Mouse (Mus musculus) liver, adult 2 months (tissue): ENCODE data around the gene Kcnj11. TPM values are rescaled to one million over a fixed set of nuclear protein-coding genes. Genes with fewer than 3 reads are reported as not detected.

Experiments used
- DNase-seq: peaks from one replicate; pipeline ENCODE4 v3.0.0-alpha.2; 2011; ENCODE audit warnings: low read depth, low spot score; ENCODE audit errors: extremely low read depth
- H3K27ac ChIP-seq: fragments of 200-500 bp; replicated peaks from 2 replicates; pipeline ENCODE4 v1.5.1; 2012; ENCODE audit warnings: low read depth, mild to moderate bottlenecking, control low read depth, inconsistent platforms, low read length; ENCODE audit not compliant: insufficient read depth
- H3K27me3 ChIP-seq: fragments of 200-500 bp; 2 replicates; pipeline ENCODE4 v1.6.1; 2012; ENCODE audit warnings: mild to moderate bottlenecking, moderate library complexity, low read length, inconsistent platforms; ENCODE audit not compliant: control insufficient read depth, insufficient read depth
- H3K36me3 ChIP-seq: fragments of 200-500 bp; 2 replicates; pipeline ENCODE4 v1.6.1; 2012; ENCODE audit warnings: low read length, inconsistent platforms; ENCODE audit not compliant: control insufficient read depth, insufficient read depth
- H3K4me1 ChIP-seq: fragments of 200-500 bp; 2 replicates; pipeline ENCODE4 v1.6.1; 2011; ENCODE audit warnings: low read length; ENCODE audit not compliant: control insufficient read depth, insufficient read depth
- H3K4me3 ChIP-seq: fragments of 200-500 bp; 2 replicates; pipeline ENCODE4 v1.5.1; 2011; ENCODE audit warnings: low read depth, mild to moderate bottlenecking, control low read depth, low read length, moderate library complexity; ENCODE audit not compliant: insufficient read depth
- H3K79me2 ChIP-seq: fragments of 200-500 bp; 2 replicates; pipeline ENCODE4 v1.6.1; 2012; ENCODE audit warnings: inconsistent platforms, mild to moderate bottlenecking, low read length, moderate library complexity; ENCODE audit not compliant: control insufficient read depth, insufficient read depth
- H3K9ac ChIP-seq: fragments of 200-500 bp; 2 replicates; pipeline ENCODE4 v1.6.1; 2012; ENCODE audit warnings: low read depth, mild to moderate bottlenecking, control low read depth, inconsistent platforms, low read length
- CTCF ChIP-seq: fragments of 200-500 bp; IDR thresholded peaks from 2 replicates; pipeline ENCODE4 v1.5.1; 2011; ENCODE audit warnings: low read depth, low read length, control low read depth
- POLR2A ChIP-seq: fragments of 200-500 bp; IDR thresholded peaks from 2 replicates; pipeline ENCODE4 v1.6.1; 2011; ENCODE audit warnings: low read length, control low read depth; ENCODE audit not compliant: insufficient read depth; ENCODE audit errors: extremely low read depth
- WGBS: fragments of 180-500 bp; shearing (Covaris S2); methylation state at CpG from one replicate; pipeline ENCODE4 v1.1.7; 2018; 5-methylcytosine and 5-hydroxymethylcytosine counted together
- polyA plus RNA-seq: library from polyadenylated mRNA; depleted of rRNA; stranded (reverse); fragments of >200 nt; gene quantifications from 2 replicates; pipeline ENCODE4 v1.2.3, GENCODE M21; 2012
- total RNA-seq: library from RNA; depleted of rRNA; stranded (reverse); fragments of >200 nt; gene quantifications from 2 replicates; pipeline ENCODE4 v1.2.3, GENCODE M21; 2014

The Kcnj11 gene
- total and polyA plus RNA-seq, 2 experiments, result not detected

DNA sequence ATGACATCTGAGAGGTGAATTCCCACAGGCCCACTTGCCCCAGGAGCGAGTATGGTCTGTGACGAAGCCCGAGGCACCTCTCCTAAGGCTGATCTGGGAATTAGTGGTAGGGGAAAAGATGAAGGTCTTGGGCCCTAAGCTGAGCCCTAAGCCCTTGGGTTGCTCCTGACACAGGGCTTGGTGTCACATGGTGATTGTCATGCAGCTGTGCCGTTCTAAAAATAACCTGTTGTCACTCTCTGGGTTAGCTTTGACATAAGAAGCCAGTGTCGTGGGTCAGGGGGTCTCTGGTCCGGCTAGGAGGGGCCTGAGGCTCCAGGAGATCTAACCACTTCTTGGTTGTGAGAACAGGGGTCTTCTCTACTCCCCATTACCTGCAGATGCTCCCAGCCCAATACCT, 11.4 kb upstream of the Kcnj11 start:
- Histone ChIP-seq H3K36me3 (no peaks in the 10 kb centered on the region), H3K27ac (no peak overlapping the region), H3K9ac (no peak overlapping the region), H3K27me3 (no peaks in the 10 kb centered on the region), H3K4me1 (no peaks in the 10 kb centered on the region), H3K79me2 (no peaks in the 10 kb centered on the region), H3K4me3 (no peak overlapping the region)
- DNase-seq, result no peak
- TF ChIP-seq CTCF (no peak), POLR2A (no peak)
- WGBS, result 71% methylated on average over 6 of the region's 6 CpGs

DNA sequence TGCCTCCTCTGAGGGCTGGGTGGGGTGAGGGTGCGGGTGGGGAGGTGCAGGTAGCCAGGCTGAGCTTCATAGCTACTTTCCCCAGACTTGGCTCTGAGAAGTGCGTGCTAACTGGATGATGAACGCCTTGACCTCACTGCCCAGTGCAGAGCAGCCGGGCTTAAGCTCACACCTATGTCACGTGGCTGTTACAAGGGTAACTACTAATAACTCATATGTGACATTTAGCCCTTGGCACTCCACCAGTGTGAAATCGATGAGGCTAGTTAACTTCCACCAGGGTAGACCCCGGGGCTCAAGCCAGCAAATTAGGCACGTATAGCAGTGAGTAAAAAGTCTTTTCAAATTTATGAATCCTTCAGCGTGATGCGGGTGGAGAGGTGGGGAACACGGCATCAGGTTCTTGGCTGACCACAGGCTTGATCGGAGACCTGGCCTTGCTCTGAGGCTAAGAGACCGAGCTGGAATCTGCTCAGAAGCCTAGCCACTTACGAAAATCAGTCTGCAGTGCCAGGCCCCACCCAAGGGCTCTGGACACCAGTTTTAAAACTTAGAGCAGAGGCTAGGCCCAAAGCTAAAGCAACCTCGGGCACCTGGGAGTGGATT, 10.8 kb upstream of the Kcnj11 start:
- Histone ChIP-seq H3K27me3 (no peaks in the 10 kb centered on the region), H3K27ac (no peak overlapping the region), H3K9ac (no peak overlapping the region), H3K79me2 (no peaks in the 10 kb centered on the region), H3K36me3 (no peaks in the 10 kb centered on the region), H3K4me1 (no peaks in the 10 kb centered on the region), H3K4me3 (no peak overlapping the region)
- 86% methylated on average over 15 of the region's 15 CpGs for WGBS
- no peak for DNase-seq
- TF ChIP-seq CTCF (no peak), POLR2A (no peak)

DNA sequence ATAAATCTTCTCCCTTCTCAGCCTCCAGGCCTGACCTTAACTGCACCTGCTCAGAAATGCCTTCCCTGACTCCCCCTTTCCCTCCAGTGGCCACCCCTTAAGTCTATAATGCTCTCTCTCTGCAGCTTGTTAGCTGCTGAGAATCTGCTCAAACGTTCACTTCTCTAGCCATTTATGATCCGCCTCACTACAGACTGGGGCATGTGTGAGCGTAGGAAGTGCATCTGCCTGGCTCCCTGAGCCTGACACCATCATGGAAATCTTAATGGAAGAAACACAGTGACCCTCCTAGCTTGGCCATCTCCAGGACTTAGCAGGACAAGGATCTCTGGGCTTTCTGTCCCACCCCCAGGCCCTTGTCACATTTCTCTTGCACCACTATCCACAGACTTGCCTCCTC, 9.5 kb upstream of the Kcnj11 start:
- Histone ChIP-seq H3K27ac (no peak overlapping the region), H3K9ac (no peak overlapping the region), H3K79me2 (no peaks in the 10 kb centered on the region), H3K36me3 (no peaks in the 10 kb centered on the region), H3K27me3 (no peaks in the 10 kb centered on the region), H3K4me3 (no peak overlapping the region), H3K4me1 (no peaks in the 10 kb centered on the region)
- no peak for DNase-seq
- WGBS, result 72% methylated on average over 3 of the region's 3 CpGs
- TF ChIP-seq CTCF, result no peak

DNA sequence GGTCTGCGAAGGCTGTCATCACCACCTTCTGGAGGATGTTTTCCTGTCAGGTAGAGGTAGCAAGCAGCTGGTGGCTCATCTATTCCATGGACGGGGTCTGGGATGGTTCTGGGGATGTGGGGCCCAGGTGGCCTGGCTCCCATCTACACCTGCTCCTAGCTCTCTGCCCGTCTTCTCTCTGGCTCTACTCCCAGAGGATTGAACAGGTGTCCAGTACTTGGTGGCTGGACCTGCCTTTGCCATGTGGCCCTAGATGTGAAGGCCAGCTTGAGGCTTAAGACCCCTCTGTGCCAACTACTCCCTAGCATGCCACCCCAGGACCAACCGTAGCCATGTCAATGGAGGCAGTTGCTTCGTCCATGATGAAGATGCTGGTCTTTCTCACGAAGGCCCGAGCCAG, 4.9 kb upstream of the Kcnj11 start:
- H3K36me3 ChIP-seq, result no peaks in the 10 kb centered on the region
- no peak overlapping the region for H3K4me3 ChIP-seq
- H3K27ac ChIP-seq, result no peak overlapping the region
- 88% methylated on average over 7 of the region's 7 CpGs for WGBS
- DNase-seq, result no peak
- H3K79me2 ChIP-seq, result no peaks in the 10 kb centered on the region
- TF ChIP-seq CTCF (no peak), POLR2A (no peak)
- H3K9ac ChIP-seq, result no peak overlapping the region
- no peaks in the 10 kb centered on the region for H3K4me1 ChIP-seq
- peaks cover 1% of the 10 kb centered on the region; the same call in 1 of the 2 replicates for H3K27me3 ChIP-seq

DNA sequence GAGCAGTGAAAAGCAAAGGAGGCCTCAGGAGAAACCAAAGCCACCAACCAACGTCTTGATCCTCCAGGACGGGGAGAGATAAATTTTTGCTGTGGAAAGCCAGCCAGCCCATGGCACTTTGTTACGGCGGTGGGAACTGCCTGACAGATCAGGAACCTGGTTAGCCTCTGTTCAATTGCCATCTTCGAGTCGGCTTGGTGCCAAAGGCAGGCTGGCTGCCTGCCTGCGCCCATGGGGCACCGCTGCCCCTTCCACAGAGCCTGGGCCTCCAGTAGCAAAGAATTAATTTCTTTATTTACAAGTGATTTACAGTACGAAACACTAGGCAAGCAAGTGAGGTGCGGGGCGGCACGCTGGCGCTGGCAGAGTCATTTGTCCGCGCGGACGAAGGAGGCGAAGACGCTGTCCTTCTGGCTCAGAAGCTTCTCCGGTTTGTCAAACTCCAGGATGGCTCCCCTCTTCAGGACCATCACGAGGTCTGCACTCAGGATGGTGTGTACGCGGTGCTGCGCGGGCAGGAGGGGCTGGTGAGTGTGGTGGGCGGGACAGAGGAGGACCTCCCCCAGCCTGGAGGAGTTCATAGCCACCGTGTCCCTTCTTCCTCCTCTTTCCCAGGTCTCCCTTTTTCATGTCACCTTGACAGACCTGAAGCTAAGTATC, 3.8 kb upstream of the Kcnj11 start:
- TF ChIP-seq CTCF (no peak), POLR2A (no peak)
- H3K36me3 ChIP-seq, result no peaks in the 10 kb centered on the region
- 81% methylated on average over 27 of the region's 27 CpGs for WGBS
- DNase-seq, result no peak
- H3K79me2 ChIP-seq, result no peaks in the 10 kb centered on the region
- no peak overlapping the region for H3K9ac ChIP-seq
- peaks cover 2% of the 10 kb centered on the region; the same call in 1 of the 2 replicates for H3K27me3 ChIP-seq
- no peaks in the 10 kb centered on the region for H3K4me1 ChIP-seq
- no peak overlapping the region for H3K4me3 ChIP-seq
- H3K27ac ChIP-seq, result no peak overlapping the region

DNA sequence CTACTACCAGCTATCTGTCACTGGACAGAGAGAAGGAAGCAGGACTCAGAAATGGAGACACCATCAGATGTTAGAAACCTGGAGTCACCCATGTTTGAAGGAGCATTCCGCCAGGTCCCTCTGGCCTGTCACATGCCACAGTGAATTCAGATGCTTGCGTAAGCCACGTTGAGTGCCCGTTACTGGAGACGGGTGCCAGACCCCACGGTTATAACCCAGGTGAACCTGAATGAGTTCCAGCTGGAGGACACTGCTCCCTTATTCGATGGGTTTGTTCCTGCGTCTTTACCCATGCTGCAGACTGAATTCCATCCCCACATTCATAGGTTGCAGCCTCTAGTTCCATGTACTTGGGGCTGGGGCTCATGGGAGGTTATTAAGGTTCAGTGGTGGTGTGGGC, 3.2 kb upstream of the Kcnj11 start:
- Histone ChIP-seq H3K79me2 (no peaks in the 10 kb centered on the region), H3K9ac (no peak overlapping the region), H3K27me3 (peaks cover 2% of the 10 kb centered on the region; the same call in 1 of the 2 replicates), H3K27ac (no peak overlapping the region), H3K4me3 (no peak overlapping the region), H3K36me3 (no peaks in the 10 kb centered on the region), H3K4me1 (no peaks in the 10 kb centered on the region)
- TF ChIP-seq CTCF (no peak), POLR2A (no peak)
- 73% methylated on average over 8 of the region's 8 CpGs for WGBS
- no peak for DNase-seq
